Mouse (Mus musculus): Measurements from ENCODE around the gene Bglap3.
"Not testable (repeated sequence)": the region's sequence is repeated elsewhere in the genome, so short reads cannot be mapped to it uniquely, and the experiment has no call there.

Gene Bglap3

GRCm38 (mm10) chr3:88376644-88377043 lies 4.1 kb upstream of the Bglap3 start:
- DNase-seq: not testable (repeated sequence)

- not testable (repeated sequence) for DNase-seq
Observed at GRCm38 (mm10) chr3:88375750-88376626, 3.4 kb upstream of the Bglap3 start.

DNA sequence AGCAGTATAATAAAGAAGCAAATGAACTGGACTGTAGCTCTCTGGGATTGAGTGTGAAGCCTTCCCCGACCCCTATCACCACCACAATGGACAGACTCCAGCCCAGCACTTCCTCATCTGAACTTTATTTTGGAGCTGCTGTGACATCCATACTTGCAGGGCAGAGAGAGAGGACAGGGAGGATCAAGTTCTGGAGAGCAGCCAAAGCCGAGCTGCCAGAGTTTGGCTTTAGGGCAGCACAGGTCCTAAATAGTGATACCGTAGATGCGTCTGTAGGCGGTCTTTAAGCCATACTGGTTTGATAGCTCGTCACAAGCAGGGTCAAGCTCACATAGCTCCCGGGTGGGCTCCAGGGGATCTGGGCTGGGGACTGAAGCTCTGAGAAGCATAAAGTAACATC lies 4.0 kb downstream of the Bglap3 start:
- not testable (repeated sequence) for DNase-seq

DNA sequence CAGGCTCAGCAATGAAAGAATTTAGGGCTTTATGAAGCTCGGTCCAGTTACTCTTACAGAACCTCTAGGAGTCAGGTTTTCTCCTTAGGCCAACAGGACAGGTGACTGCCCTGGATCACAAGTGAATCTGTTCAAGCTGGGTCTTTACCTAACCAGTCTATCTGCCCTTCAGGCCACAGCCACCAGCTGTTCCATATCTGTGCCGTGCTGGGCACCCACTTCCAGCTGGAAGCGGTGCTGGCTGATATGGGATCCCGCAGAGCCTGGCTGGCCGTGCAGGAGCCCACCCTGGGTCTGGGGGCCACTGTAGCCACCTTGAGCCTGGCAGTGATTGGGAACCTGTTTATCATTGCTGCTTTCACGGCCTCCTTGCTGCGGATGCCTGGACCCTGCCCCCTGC lies 5.0 kb downstream of the Bglap3 start:
- DNase-seq: not testable (repeated sequence)

DNA sequence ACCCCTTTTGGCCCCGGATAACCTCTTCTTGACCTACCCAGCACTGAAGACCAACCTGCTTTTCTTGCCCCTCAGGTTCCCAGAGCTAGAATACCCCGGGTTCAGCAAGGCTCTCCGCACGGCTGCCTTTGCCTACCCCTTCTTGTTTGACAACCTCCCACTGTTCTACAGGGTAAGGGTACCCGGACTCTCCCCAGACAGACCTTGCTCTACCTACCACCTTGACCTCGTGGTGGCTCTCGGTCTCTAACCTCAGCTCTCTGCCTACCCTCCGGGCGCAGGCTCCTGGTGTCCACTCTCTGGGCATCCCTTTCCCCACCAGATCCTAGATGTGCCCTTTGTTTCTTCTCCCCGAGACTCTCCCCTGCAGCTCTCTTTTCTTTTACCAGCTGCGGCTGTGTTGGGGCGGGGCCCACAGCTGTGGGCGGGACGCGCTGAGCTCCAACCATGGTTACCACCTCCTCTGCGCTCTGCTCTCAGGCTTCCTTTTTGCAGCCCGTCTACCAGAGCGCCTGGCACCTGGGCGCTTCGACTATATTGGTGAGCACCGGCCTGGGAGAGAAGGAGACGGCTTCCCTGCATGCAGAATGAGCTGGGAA lies 5.6 kb downstream of the Bglap3 start:
- not testable (repeated sequence) for DNase-seq

DNA sequence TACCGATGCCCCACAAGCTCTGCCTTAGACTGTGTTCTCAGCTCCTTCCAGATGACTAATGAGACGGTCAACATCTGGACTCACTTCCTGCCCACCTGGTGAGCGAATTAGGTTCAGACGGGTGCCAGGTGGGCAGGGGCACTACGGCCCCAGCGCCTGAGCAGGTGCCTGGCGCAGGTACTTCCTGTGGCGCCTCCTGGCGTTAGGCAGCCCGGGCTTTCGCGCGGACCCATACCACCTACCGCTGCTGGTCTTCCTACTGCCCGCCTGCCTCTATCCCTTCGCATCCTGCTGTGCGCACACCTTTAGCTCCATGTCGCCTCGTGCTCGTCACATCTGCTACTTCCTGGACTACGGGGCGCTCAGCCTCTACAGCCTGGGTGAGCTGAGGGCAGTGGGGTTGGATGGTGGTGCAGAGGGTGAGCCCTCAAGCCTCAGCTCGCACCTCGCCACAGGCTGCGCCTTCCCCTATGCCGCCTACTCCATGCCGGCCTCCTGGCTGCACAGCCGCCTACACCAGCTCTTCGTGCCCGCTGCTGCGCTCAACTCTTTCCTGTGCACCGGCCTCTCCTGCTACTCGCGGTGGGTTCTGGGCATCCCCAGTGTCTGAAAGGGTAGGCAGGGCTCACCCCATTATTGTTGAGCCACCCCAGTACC lies 6.7 kb downstream of the Bglap3 start:
- DNase-seq: no peak

- DNase-seq: peak in 1 of 2 experiments; percentile 34
Observed at GRCm38 (mm10) chr3:88364337-88364736, 8.2 kb downstream of the Bglap3 start, which contains the start of gene Paqr6. Gene Paqr6 (plus strand): TSS chr3:88364584.

GRCm38 (mm10) chr3:88363700-88364099 lies 8.8 kb downstream of the Bglap3 start:
- DNase-seq: no peak

DNA sequence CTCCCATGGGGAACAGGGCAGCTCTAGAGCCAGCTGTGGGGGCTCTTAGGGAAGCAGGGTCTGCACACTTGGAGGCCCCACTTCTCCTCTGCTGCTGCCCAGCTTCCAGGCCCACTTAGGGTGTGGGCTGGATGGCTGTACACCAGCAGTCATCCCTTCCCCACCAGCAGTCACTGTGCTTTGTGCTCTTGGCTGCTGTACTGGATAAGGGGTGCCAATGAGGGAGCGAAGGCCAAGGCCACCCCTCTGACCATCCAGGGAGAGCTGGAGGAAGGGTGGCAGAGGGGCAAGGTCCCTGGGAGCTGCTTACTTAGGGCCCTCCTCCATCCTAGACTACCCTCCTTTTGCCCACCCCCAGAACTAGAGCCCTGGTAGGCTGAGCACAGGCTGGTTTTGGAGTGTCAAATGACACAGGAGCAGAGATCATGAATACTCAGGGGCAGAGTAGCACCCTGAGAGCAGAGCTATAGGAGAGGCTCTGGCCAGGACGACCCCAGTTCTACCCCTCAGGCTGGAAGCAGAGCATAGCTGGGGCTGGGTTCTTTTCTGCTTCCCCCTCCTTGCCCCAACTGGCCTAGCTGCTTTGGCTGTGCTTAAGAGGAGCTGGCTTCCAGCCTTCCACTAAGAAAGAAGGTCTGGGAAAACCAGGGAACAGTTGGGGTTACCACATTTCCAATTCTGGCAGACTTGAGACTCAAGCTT lies 10.8 kb downstream of the Bglap3 start:
- no peak for DNase-seq

DNA sequence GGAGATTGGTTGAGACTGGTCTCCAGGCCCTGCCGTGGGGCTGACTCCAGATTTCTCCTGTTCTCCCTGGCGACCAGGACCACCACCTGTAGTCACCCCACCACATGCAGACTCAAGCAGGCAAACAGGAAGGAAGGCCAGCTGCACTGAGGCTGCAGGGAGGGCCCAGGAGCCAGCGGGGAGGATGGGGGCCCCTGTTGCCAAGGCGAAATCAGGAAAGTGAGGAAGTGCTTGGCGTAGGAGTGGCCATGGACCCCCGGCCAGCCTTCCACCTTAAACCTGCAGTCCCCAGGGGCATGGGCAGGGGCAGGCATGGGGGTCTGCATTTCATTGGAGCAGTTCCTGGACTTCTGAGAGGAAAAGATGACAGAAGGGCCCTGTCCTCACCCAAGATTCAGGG lies 11.4 kb downstream of the Bglap3 start:
- DNase-seq: no peak

DNA sequence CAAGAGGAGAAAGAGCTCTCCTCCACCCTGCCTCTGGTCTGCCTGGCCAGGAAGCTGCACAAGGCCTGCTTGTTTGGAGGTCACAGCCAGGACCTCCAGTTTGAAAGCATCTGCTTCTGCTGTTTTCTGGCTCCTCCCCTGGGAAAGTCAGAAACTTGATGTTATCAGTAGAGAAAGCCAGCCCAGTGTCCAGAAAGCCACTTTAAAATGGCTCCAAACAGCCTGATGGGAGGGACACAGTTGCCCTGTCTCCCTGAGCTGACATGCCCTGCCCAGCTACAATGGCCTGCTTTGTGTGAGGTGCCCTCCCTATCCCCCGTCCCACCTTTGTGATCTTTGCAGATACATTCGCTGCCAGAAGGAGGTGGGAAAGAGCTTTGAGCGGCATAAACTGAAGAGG lies 12.6 kb downstream of the Bglap3 start:
- DNase-seq: no peak

GRCm38 (mm10) chr3:88359584-88359983 lies 13.0 kb downstream of the Bglap3 start:
- DNase-seq: no peak

- DNase-seq: peak; percentile 44 to 48
Observed at GRCm38 (mm10) chr3:88354396-88355165, 18.0 kb downstream of the Bglap3 start.

- peak; percentile 71 to 77 for DNase-seq
Observed at GRCm38 (mm10) chr3:88352907-88353306, 19.6 kb downstream of the Bglap3 start.

DNA sequence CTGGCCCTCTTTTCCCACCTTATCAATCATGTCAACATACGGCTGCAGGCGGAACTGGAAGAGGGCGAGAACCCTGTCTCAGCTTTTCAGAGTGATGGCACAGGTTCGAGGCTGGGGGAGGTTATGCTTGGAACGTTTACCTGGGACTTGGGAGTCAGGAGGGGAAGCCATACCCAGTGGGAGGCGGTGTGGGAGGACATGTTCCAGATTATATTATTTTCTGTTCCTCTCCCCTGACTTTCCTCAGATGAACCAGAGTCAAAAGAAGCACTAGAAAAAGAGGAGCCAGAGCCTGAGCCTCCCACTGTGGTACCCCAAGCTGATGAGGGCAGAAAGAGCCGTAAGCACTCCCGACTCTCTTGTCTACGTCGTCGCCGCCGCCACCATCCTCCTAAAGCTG lies 21.8 kb downstream of the Bglap3 start:
- no peak for DNase-seq

- no peak for DNase-seq
Observed at GRCm38 (mm10) chr3:88339006-88339405, 33.5 kb downstream of the Bglap3 start.

GRCm38 (mm10) chr3:88338316-88338715 lies 34.2 kb downstream of the Bglap3 start:
- no peak for DNase-seq

DNA sequence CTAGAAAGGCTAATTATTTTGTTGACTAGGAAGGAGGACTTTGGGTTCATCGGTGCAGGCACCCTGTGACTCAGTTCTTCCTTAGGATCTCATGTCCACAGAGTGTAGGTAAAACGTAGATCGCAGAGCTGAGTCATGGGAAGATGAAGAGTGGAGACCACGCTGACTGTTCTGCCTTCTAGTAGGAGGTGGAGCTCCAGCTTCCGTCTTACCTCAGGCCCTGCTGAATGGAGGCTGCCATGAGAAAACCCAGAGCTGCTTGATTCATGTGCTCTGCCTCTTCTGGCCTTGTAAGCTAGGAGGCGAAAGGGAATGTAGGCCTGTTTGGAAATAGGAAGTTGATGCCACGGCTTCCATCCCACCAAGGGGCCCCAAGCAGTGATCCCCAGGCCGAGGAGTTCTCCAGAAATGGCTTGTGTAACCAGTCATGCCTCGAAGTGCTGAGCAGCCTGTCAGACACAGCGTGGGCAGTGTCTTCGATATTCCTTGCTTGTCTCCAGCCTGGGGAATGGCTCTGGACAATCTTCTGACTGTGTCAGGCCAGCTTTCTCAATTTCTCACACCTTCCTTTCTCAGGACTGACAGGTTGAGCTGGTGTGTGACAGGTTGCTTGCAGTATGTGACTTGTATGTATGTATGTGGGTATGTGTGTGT lies 35.0 kb downstream of the Bglap3 start:
- DNase-seq: no peak

GRCm38 (mm10) chr3:88336058-88337013 lies 36.2 kb downstream of the Bglap3 start, which contains the start of the genes Tmem79 and Smg5:
Gene Tmem79 (minus strand): TSS chr3:88336148.
Gene Smg5 (plus strand): TSS chr3:88336260.
- DNase-seq: peak; percentile 94

DNA sequence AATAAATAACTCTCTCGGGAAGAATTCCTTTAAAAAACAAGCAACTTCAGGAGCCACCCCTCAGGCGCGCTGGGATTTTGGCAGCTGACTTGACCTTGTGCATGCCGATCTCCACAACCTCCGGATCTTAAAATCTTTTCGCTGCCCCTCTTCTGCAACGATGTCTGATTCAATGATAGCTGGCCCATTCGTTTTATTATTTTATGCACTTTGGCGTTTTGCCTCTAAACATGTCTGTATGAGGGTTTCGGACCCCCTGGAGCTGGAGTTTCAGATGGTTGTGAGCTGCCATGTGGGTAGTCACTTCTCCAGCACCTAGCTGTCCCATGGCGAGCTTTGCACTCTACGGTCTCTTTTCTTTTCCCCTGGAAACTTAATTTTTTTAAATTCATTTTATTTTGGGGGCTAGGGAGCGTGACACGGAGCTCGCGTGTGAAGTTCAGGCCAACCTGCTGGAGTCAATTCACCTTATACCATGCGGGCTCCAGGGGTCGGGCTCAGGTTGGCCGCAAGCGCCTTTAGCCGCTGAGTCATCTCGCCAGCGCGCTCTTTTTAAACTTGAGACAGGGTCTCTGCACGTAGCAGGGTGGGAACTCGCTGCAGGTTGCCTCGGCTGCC lies 37.0 kb downstream of the Bglap3 start:
- DNase-seq: peak in 1 of 2 experiments; percentile 25
